In genomic region chr2:35621225-35621519, GRCm38 (mm10) we compare ENCODE assay signal across 10 mouse cellular contexts.
DNase-seq lines count a peak whose midpoint lies in the region; ATAC-seq and TF ChIP-seq lines count a peak whose summit lies in the region.
"Had no signal": no experiment of that assay in that cellular context is flagged by ENCODE, and none has a peak within 500 bp of the region (broad histone marks: within the 10 kb centered on the region; RNA-seq: fewer than 3 reads in every experiment).

No protein-coding gene starts in this region.

- no peaks in the 10 kb centered on the region for H3K9me3 ChIP-seq in kidney, embryonic 15.5 days (replicated peaks)
- no peaks in the 10 kb centered on the region for H3K9me3 ChIP-seq in embryonic facial prominence, embryonic 12.5 days
- H3K9me3 ChIP-seq in limb, embryonic 14.5 days (ENCODE audit: control insufficient read depth, low read length) = no peaks in the 10 kb centered on the region
- H3K9me3 ChIP-seq: G1E had no signal

- peaks cover 30% of the 10 kb centered on the region for H3K4me1 ChIP-seq in heart, adult 2 months (ENCODE audit: control insufficient read depth, insufficient read depth, low read length)
- peaks cover 97% of the 10 kb centered on the region for H3K4me1 ChIP-seq in kidney, embryonic 15.5 days
- peaks cover 70% of the 10 kb centered on the region for H3K4me1 ChIP-seq in embryonic facial prominence, embryonic 12.5 days
- H3K4me1 ChIP-seq in limb, embryonic 14.5 days (ENCODE audit: control insufficient read depth, insufficient read depth, low read length) = peaks cover 66% of the 10 kb centered on the region

- TF ChIP-seq POLR2A in heart, adult 2 months (IDR thresholded peaks at IDR 0.05; ENCODE audit: insufficient read depth, low read depth, low read length) = no peak
- TF ChIP-seq POLR2A in limb, embryonic 14.5 days (IDR thresholded peaks at IDR 0.05; ENCODE audit: borderline replicate concordance, extremely low read depth, insufficient read depth, insufficient read length) = no peak

- no peak overlapping the region for H3K9ac ChIP-seq in heart, adult 2 months (ENCODE audit: low read depth, low read length)
- no peak overlapping the region for H3K9ac ChIP-seq in kidney, embryonic 15.5 days
- no peak overlapping the region for H3K9ac ChIP-seq in embryonic facial prominence, embryonic 12.5 days
- no peak overlapping the region for H3K9ac ChIP-seq in limb, embryonic 14.5 days (ENCODE audit: low read depth, low read length, severe bottlenecking)

- no peak for ATAC-seq in kidney, embryonic 15.5 days (replicated peaks; ENCODE audit: low FRiP score)
- ATAC-seq in embryonic facial prominence, embryonic 12.5 days (ENCODE audit: insufficient number of reproducible peaks, insufficient read depth, low FRiP score, low TSS enrichment) = no peak
- ATAC-seq in limb, embryonic 14.5 days (ENCODE audit: low FRiP score, low read depth) = no peak
- ATAC-seq in granulocyte monocyte progenitor cell, adult 5-6 weeks (replicated peaks; ENCODE audit: poor library complexity, severe bottlenecking) = no peak

- DNase-seq in heart, adult 2 months = no peak
- no peak for DNase-seq in heart, adult 8-10 months (ENCODE audit: low spot score)
- no peak for DNase-seq in kidney, postnatal 25 days
- DNase-seq in limb, embryonic 14.5 days (ENCODE audit: low spot score) = no peak
- DNase-seq in adrenal gland, postnatal 14 days = no peak
- DNase-seq: lung, adult 2 months had no signal

- TF ChIP-seq EP300 in heart, adult 2 months (IDR thresholded peaks at IDR 0.05; ENCODE audit: insufficient read depth, low read depth, low read length) = no peak

- no peak for TF ChIP-seq CTCF in heart, adult 2 months (IDR thresholded peaks at IDR 0.05)

- 89% methylated on average over 2 of the region's 2 CpGs for WGBS in heart, adult 2 months
- WGBS in kidney, embryonic 15.5 days = 75% methylated on average over 2 of the region's 2 CpGs
- 78% methylated on average over 2 of the region's 2 CpGs for WGBS in embryonic facial prominence, embryonic 12.5 days
- 50% methylated on average over 2 of the region's 2 CpGs for WGBS in limb, embryonic 14.5 days

- peak overlapping the region; percentile 77; the same call in 1 of the 2 replicates for H3K4me2 ChIP-seq in kidney, embryonic 15.5 days
- peak overlapping the region; percentile 90; the same call in 1 of the 2 replicates for H3K4me2 ChIP-seq in embryonic facial prominence, embryonic 12.5 days (replicated peaks)
- peak overlapping the region; percentile 79; the same call in 1 of the 2 replicates for H3K4me2 ChIP-seq in limb, embryonic 14.5 days (replicated peaks; ENCODE audit: low read depth, low read length, severe bottlenecking)

- H3K79me2 ChIP-seq in heart, adult 2 months (replicated peaks; ENCODE audit: control insufficient read depth, insufficient read depth, low read length) = peaks cover 3% of the 10 kb centered on the region; the same call in 1 of the 2 replicates

- intact Hi-C loops in heart, adult 2 months (cut with DNase I) = no loop called here

- no peaks in the 10 kb centered on the region for H3K27me3 ChIP-seq in heart, adult 2 months (ENCODE audit: control insufficient read depth, insufficient read depth, low read length)
- no peaks in the 10 kb centered on the region for H3K27me3 ChIP-seq in kidney, embryonic 15.5 days
- no peaks in the 10 kb centered on the region for H3K27me3 ChIP-seq in embryonic facial prominence, embryonic 12.5 days
- no peaks in the 10 kb centered on the region for H3K27me3 ChIP-seq in limb, embryonic 14.5 days (ENCODE audit: control insufficient read depth, insufficient read depth, low read length)

- no peaks in the 10 kb centered on the region for H3K36me3 ChIP-seq in heart, adult 2 months (ENCODE audit: control insufficient read depth, insufficient read depth, low read length)
- peaks cover 6% of the 10 kb centered on the region; the same call in 1 of the 2 replicates for H3K36me3 ChIP-seq in kidney, embryonic 15.5 days
- 0 out of 2 replicates have a peak, but pooled peaks cover 3% of the 10 kb centered on the region for H3K36me3 ChIP-seq in embryonic facial prominence, embryonic 12.5 days
- H3K36me3 ChIP-seq in limb, embryonic 14.5 days (ENCODE audit: control insufficient read depth, insufficient read depth, low read length) = peaks cover 4% of the 10 kb centered on the region; the same call in 1 of the 2 replicates
- H3K36me3 ChIP-seq: G1E had no signal

- H3K4me3 ChIP-seq in heart, adult 2 months = peak overlapping the region; percentile 69
- H3K4me3 ChIP-seq in kidney, embryonic 15.5 days (replicated peaks) = no peak overlapping the region
- H3K4me3 ChIP-seq in embryonic facial prominence, embryonic 12.5 days = 0 out of 2 replicates have a peak overlapping the region, but pooled peaks have one; percentile 85
- H3K4me3 ChIP-seq in limb, embryonic 14.5 days (replicated peaks; ENCODE audit: low read length) = no peak overlapping the region

- H3K27ac ChIP-seq in heart, adult 2 months = peak overlapping the region; percentile 91
- H3K27ac ChIP-seq in kidney, embryonic 15.5 days = peak overlapping the region; percentile 76; the same call in 1 of the 2 replicates
- 0 out of 2 replicates have a peak overlapping the region, but pooled peaks have one; percentile 87 for H3K27ac ChIP-seq in embryonic facial prominence, embryonic 12.5 days
- 0 out of 2 replicates have a peak overlapping the region, but pooled peaks have one; percentile 33 for H3K27ac ChIP-seq in limb, embryonic 14.5 days (replicated peaks; ENCODE audit: low read depth, low read length)

Comparison
In these comparisons a context has a peak if more than half of its experiments do, and no peak if none do; other contexts are left out.
1. H3K27ac ChIP-seq: peak in every context shown above with its lines; median percentile 91 in heart, adult 2 months; 87 in embryonic facial prominence, embryonic 12.5 days; 76 in kidney, embryonic 15.5 days; 33 in limb, embryonic 14.5 days.
2. H3K4me3 ChIP-seq: peak in heart, adult 2 months (single experiment) and embryonic facial prominence, embryonic 12.5 days (single experiment); none in kidney, embryonic 15.5 days (single experiment) and limb, embryonic 14.5 days (single experiment).
3. Peak in every context shown above with its lines, with median percentiles within 50 percentile points of each other: H3K4me2 ChIP-seq.